Mouse (Mus musculus) liver, embryonic 14.5 days (tissue): Measurements from ENCODE around the gene Gm45521. TPM values are rescaled to one million over a fixed set of nuclear protein-coding genes. Genes with fewer than 3 reads are reported as not detected.

Experiments
- ATAC-seq: fragments of 200-750 bp; cut with Nextera tagmentation; 2 replicates; pipeline ENCODE4 v1.8.0; 2017; ENCODE audit warnings: moderate number of reproducible peaks, mild to moderate bottlenecking, moderate library complexity; ENCODE audit not compliant: insufficient read depth
- DNase-seq, 3 experiments: peaks; one replicate each; pipeline ENCODE4 v3.0.0-alpha.2; 2012 to 2013; ENCODE audit warnings: low read depth in 3 of 3, low spot score in 3 of 3
- H3K27ac ChIP-seq: fragments of 300-500 bp; sonication (generic); 2 replicates; pipeline ENCODE4 v1.5.1; 2014; ENCODE audit warnings: moderate library complexity, mild to moderate bottlenecking, control low read depth, inconsistent platforms
- H3K27me3 ChIP-seq: fragments of 300-500 bp; sonication (generic); 2 replicates; pipeline ENCODE4 v1.6.1; 2014; ENCODE audit warnings: mild to moderate bottlenecking, low read length, moderate library complexity; ENCODE audit not compliant: control insufficient read depth, insufficient read depth
- H3K36me3 ChIP-seq: fragments of 300-500 bp; sonication (generic); replicated peaks from 2 replicates; pipeline ENCODE4 v1.6.1; 2014; ENCODE audit warnings: low read depth; ENCODE audit not compliant: control insufficient read depth, insufficient read depth
- H3K4me1 ChIP-seq, 2 experiments: fragments of 200-500 bp in 1 of 2; fragments of 300-500 bp in 1 of 2; sonication (generic) in 1 of 2; replicated peaks; 2 replicates each; pipeline ENCODE4 v1.6.1; 2012 to 2014; ENCODE audit warnings: antibody characterized with exemption in 1 of 2, inconsistent platforms in 1 of 2, low read length in 1 of 2; ENCODE audit not compliant: control insufficient read depth in 2 of 2, insufficient read depth in 2 of 2
- H3K4me2 ChIP-seq: fragments of 300-500 bp; sonication (generic); 2 replicates; pipeline ENCODE4 v1.6.1; 2014; ENCODE audit warnings: low read depth, mild to moderate bottlenecking, control low read depth, moderate library complexity
- H3K4me3 ChIP-seq, 2 experiments: fragments of 200-500 bp in 1 of 2; fragments of 300-500 bp in 1 of 2; sonication (generic) in 1 of 2; 2 replicates each; pipeline ENCODE4 v1.5.1; 2012 to 2014; ENCODE audit warnings: low read depth in 2 of 2, low read length in 2 of 2, mild to moderate bottlenecking in 2 of 2, control low read depth in 1 of 2, inconsistent platforms in 1 of 2, moderate library complexity in 1 of 2; ENCODE audit not compliant: insufficient read depth in 1 of 2
- H3K9ac ChIP-seq: fragments of 300-500 bp; sonication (generic); replicated peaks from 2 replicates; pipeline ENCODE4 v1.6.1; 2014; ENCODE audit warnings: mild to moderate bottlenecking, control low read depth, moderate library complexity
- H3K9me3 ChIP-seq: fragments of 300-500 bp; sonication (generic); 2 replicates; pipeline ENCODE4 v1.6.1; 2016; ENCODE audit warnings: low read length, mixed read lengths; ENCODE audit not compliant: control insufficient read depth
- CTCF ChIP-seq: IDR thresholded peaks from 2 replicates; pipeline ENCODE4 v1.5.1; 2016; ENCODE audit warnings: antibody characterized with exemption, low read depth, control low read depth
- EP300 ChIP-seq: IDR thresholded peaks from 2 replicates; pipeline ENCODE4 v1.6.1; 2016; ENCODE audit warnings: antibody characterized with exemption, low read depth
- WGBS: fragments of 180-500 bp; shearing (Covaris S2); extraction: QIAGEN DNeasy Blood & Tissue Kit; methylation state at CpG from one replicate; pipeline ENCODE4 v1.1.7; 2014; ENCODE audit not compliant: insufficient replicate concordance; 5-methylcytosine and 5-hydroxymethylcytosine counted together
- polyA plus RNA-seq, 2 experiments: library from polyadenylated mRNA; depleted of rRNA in 1 of 2; stranded (reverse) in 1 of 2; unstranded in 1 of 2; fragments of >200 nt; fragmentation: Nextera tagmentation in 1 of 2; extraction: Ambion mirVana in 1 of 2; gene quantifications; 2 replicates each; pipeline versions ENCODE4 v1.2.1 to v1.2.3; 2012 to 2014

The Gm45521 gene
- polyA plus RNA-seq (2012; rRNA removed) (not detected in 2 replicates), polyA plus RNA-seq (2014; fragmentation: Nextera tagmentation; extraction: Ambion mirVana) (not detected in 2 replicates)

DNA sequence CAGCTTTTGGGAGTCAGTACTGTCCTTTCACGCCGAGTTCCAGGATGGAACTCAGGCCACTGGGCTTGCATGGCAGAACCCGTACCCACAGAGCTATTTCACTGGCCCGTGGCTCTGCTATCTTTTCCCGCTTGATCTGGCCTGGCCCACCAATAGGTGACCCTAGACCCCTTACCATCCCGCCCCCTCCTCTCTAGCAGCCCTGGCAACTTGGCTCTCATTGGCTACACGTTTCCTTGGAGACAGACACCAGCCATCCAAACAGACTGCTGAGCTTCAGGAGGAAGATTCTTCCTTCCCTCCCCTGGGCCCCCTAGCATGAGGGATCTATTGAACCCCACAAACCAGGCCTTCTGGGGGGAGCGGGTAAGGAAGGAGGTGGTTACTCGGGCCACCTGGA, at the start of gene Gm45521:
Gene Gm45521, plus strand, starts transcription at position 240 of the 400 bp plus-strand sequence.
- H3K4me1 ChIP-seq, result peaks cover 0 to 8% of the 10 kb centered on the region in 2 experiments; a peak in 2 of 4 replicates
- H3K36me3 ChIP-seq, result no peaks in the 10 kb centered on the region
- no peak within 1 kb of the TSS for H3K27ac ChIP-seq
- DNase-seq (no peak), ATAC-seq (no peak)
- H3K9me3 ChIP-seq, result no peaks in the 10 kb centered on the region
- H3K4me2 ChIP-seq, result no peak within 1 kb of the TSS
- WGBS, result 58% methylated on average over 9 of the region's 9 CpGs
- no peak within 1 kb of the TSS for H3K9ac ChIP-seq
- no peaks in the 10 kb centered on the region for H3K27me3 ChIP-seq
- H3K4me3 ChIP-seq, result no peak within 1 kb of the TSS
- TF ChIP-seq EP300 (no peak), CTCF (no peak)

- H3K4me3 ChIP-seq, result no peak overlapping the region
- TF ChIP-seq EP300, result no peak
- no peak for TF ChIP-seq CTCF
- H3K36me3 ChIP-seq, result no peaks in the 10 kb centered on the region
- ATAC-seq (no peak), DNase-seq (no peak)
- WGBS, result 75% methylated on average over 10 of the region's 10 CpGs
- no peak overlapping the region for H3K27ac ChIP-seq
- H3K9me3 ChIP-seq, result no peaks in the 10 kb centered on the region
- H3K4me1 ChIP-seq, result no peaks in the 10 kb centered on the region; a peak in 1 of 4 replicates
- no peak overlapping the region for H3K9ac ChIP-seq
- no peak overlapping the region for H3K4me2 ChIP-seq
- H3K27me3 ChIP-seq, result no peaks in the 10 kb centered on the region
These were observed 47.6 kb upstream of the Gm45521 start for GRCm38 (mm10) chr14:7909472-7909871.

- Histone ChIP-seq H3K27me3 (no peaks in the 10 kb centered on the region), H3K36me3 (no peaks in the 10 kb centered on the region), H3K4me3 (no peak overlapping the region), H3K9ac (no peak overlapping the region), H3K4me2 (no peak overlapping the region), H3K4me1 (no peaks in the 10 kb centered on the region; a peak in 1 of 4 replicates), H3K27ac (no peak overlapping the region), H3K9me3 (no peaks in the 10 kb centered on the region)
- ATAC-seq (no peak), DNase-seq (peak in 1 of 3 experiments; percentile 32)
- TF ChIP-seq EP300, result no peak
- no peak for TF ChIP-seq CTCF
- WGBS, result 39% methylated on average over 7 of the region's 7 CpGs
These were observed 43.2 kb upstream of the Gm45521 start for GRCm38 (mm10) chr14:7913842-7914241.

- ATAC-seq (no peak), DNase-seq (no peak)
- Histone ChIP-seq H3K4me2 (no peak overlapping the region), H3K27me3 (no peaks in the 10 kb centered on the region), H3K4me1 (no peaks in the 10 kb centered on the region; a peak in 1 of 4 replicates), H3K27ac (no peak overlapping the region), H3K36me3 (no peaks in the 10 kb centered on the region), H3K9me3 (no peaks in the 10 kb centered on the region), H3K9ac (no peak overlapping the region), H3K4me3 (no peak overlapping the region)
- WGBS, result 44% methylated on average over 4 of the region's 4 CpGs
- TF ChIP-seq EP300 (no peak), CTCF (no peak)
These were observed 42.6 kb upstream of the Gm45521 start for GRCm38 (mm10) chr14:7914461-7914860.

DNA sequence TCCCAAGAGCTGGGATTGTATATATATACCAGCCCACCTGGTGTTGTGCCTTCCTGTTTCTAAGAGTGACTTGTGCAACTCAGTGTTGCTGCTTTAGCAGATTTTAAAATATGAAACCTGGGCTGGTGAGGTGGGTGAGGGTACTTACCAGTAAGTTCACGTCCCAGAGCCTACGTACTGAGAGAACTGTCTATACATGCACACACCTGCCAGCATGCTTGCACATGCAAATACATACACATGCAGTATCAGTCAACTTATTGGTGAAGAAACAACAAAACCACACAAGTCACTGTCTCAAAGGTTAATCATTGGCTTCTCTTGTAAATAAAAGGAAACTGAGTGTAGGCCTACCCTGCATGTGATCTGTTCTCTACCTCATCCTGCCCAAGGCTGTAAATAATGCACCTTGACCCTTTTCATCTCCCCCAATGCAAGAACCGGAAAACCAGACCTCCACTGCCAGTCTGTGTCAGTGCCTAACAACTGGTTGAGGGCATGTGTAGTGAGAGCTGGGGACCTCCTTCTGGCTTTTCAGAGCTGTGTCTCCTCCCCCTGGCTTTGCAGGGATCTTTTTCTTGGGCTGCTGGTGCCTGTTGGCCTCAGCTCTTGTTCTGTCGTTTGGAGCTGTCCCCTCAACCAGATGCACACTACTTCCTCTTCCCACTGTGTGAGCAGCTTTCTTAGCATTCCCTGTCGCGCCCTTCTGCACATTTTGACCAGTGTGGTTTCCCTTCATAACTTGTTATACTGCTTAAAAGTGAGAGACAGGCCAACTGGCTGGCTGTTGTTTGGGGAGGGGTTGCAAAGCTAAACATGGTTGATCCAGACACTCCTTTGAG, 38.7 kb upstream of the Gm45521 start:
- DNase-seq (no peak), ATAC-seq (no peak)
- H3K4me3 ChIP-seq, result no peak overlapping the region
- peaks cover 0 to 3% of the 10 kb centered on the region in 2 experiments; a peak in 2 of 4 replicates for H3K4me1 ChIP-seq
- H3K4me2 ChIP-seq, result no peak overlapping the region
- H3K27ac ChIP-seq, result no peak overlapping the region
- H3K9me3 ChIP-seq, result no peaks in the 10 kb centered on the region
- H3K36me3 ChIP-seq, result no peaks in the 10 kb centered on the region
- H3K9ac ChIP-seq, result no peak overlapping the region
- 42% methylated on average over 6 of the region's 6 CpGs for WGBS
- H3K27me3 ChIP-seq, result no peaks in the 10 kb centered on the region
- no peak for TF ChIP-seq EP300
- TF ChIP-seq CTCF, result no peak
